Mouse (Mus musculus) left cerebral cortex, postnatal 25 days (tissue): ENCODE measurements around the gene Kit. TPM values are rescaled to one million over a fixed set of nuclear protein-coding genes. Genes with fewer than 3 reads are reported as not detected.

Experiments
- DNase-seq, 2 experiments: peaks; one replicate each; pipeline ENCODE4 v3.0.0; 2022; ENCODE audit warnings: low spot score in 2 of 2, mixed read lengths in 1 of 2
- intact Hi-C: fragments of 180-260 bp; cut with DNase I; formaldehyde crosslinking; loops from one replicate; pipeline ENCODE4 v1.15.1; 2025
- total RNA-seq, 2 experiments: library from RNA; stranded (reverse); gene quantifications; 2 replicates each; pipeline ENCODE4 v1.2.3; 2021

The Kit gene
- total RNA-seq, 2 experiments from 2014 or later: 31.3 to 32.1 TPM

DNA sequence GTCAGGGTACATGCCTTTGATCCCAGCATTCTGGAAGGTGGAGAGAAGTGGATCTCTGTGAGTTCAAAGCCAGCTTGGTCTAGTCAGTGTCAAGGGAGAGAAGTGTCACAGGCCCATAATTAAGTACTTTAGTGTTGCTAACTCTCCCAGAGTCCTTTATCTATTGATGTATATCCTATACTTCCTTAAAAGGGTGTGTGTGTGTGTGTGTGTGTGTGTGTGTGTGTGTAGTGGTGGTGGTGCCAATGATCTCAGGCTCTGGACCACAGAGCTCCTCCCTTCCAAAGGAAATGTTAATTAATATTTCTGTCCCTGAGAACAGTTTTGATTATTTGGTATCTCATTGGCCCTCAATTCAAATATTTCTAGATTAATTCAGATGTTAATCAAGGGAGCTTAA, 50.3 kb downstream of the Kit start:
- intact Hi-C loops: no loop called here
- no peak for DNase-seq

- no peak for DNase-seq
Observed at GRCm38 (mm10) chr5:75626284-75626683, 51.6 kb downstream of the Kit start.

DNA sequence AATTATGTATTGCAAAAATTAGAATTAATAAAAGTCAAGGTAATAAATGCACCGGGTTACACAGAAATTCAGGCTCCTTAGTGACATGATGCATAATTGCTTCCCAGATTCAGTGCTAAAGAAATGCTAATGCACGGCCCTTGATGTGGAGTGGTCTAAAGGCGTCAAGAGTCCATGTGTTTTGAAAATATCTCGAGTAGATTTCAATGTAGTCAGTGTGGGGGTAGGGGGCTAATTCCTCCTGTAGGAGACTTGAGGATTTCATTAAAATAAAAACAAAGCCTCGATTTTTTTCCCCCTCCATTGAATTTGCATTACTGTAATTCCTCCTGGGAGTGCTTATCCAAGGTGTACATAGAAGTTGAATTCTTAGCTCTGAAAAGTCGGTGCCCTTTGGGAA, 52.0 kb downstream of the Kit start:
- intact Hi-C loops: no loop called here
- no peak for DNase-seq

More at GRCm38 (mm10) chr5:75626284-75626683, 51.6 kb downstream of the Kit start:
- intact Hi-C loops: no loop called here

DNA sequence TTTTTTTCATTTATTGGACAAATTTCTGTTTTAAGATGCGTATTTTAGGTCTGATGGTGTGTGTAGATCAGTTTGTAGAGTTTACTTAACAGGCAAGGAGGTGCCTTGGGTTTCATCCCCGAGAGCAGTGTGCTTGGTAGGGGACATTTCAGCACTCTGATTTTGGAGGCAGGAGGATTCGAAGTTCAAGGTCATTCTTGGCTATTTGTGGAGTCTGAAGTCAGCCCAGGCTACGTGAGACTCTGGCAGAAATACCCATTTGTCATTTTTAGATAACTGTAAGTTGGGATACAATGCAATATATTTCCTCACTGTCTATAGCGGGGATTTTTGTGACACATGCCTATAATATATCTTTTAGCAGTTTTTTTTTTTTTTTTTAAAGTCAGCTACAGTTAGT, 57.5 kb downstream of the Kit start:
- intact Hi-C loops: no loop called here
- no peak for DNase-seq

DNA sequence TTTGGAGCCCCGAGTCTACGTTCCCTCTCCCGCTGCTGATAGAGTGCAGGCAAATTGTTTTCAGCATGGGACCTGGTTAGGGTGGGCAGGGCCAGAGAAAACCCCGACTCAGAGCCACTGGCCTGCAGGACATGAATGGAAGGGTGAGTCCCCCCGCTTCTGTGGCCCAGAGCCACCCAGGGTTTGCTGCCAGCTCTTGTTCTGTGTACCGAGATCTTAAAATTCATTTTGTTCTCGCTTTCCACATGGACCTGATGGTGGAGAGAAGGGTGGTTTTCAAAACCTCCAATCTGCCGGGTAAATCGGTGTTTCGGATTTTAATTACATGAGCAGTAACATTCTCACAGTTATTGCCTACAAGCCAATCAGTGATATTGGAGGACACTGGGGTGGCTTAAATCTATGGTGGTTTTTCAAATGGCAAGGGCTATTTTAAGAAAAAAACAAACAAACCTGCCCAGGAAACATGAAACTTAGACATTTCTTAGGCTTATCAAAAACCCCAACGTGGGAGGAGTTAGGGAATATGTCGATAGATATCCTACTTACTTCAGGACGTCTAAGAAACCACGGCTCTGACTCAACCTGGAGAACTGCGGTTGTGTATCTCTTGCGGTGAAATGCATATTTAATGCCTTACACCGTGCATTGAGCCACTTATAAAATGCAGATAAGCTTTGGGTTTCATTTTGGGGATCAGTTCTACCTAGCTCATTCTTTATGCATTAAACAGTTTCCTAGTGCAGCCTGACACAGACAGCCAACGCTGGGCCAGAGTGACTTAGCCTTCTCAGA, 58.3 kb downstream of the Kit start:
- DNase-seq: no peak
- intact Hi-C loops: no loop called here

- peak; percentile 41 to 70 for DNase-seq
- intact Hi-C loops: no loop called here
Observed at GRCm38 (mm10) chr5:75635385-75635784, 60.7 kb downstream of the Kit start.

DNA sequence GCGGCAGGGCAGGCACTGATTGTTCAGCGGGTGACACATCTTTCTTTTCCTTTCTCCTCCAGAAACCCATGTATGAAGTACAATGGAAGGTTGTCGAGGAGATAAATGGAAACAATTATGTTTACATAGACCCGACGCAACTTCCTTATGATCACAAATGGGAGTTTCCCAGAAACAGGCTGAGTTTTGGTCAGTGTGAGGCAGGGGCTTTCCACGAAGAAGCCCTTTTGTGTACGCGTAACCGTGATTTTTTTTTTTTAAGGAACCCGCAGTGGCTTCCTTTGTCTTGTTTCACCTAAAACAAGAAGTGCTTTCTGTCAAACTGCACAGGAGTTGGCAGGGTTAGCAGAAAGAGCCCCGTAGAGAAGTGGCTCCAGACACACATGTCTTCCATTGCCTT, 65.9 kb downstream of the Kit start:
- intact Hi-C loops: no loop called here

GRCm38 (mm10) chr5:75647046-75647445, 72.3 kb downstream of the Kit start:
- intact Hi-C loops: no loop called here

More for the DNA sequence above, 65.9 kb downstream of the Kit start:
- no peak for DNase-seq

GRCm38 (mm10) chr5:75650566-75650965, 75.8 kb downstream of the Kit start:
- intact Hi-C loops: no loop called here
- DNase-seq: no peak

More at GRCm38 (mm10) chr5:75647046-75647445, 72.3 kb downstream of the Kit start:
- DNase-seq: peak in 1 of 2 experiments; percentile 52

- no peak for DNase-seq
- intact Hi-C loops: no loop called here
Observed at GRCm38 (mm10) chr5:75653431-75653830, 78.7 kb downstream of the Kit start.

GRCm38 (mm10) chr5:75658575-75658974, 83.9 kb downstream of the Kit start:
- intact Hi-C loops: no loop called here

DNA sequence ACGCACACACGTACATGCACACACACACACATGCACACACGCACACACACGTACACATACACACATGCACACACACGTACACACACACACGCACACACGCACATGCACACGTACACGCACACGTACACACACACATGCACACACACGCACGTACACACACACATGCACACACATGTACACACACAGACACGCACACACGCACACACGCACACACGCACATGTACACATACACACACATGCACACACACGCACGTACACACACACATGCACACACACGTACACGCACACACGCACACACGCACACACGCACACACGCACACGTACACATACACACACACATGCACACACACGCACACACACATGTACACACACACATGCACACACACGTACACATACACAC, 85.6 kb downstream of the Kit start:
- no peak for DNase-seq
- intact Hi-C loops: no loop called here

More at GRCm38 (mm10) chr5:75658575-75658974, 83.9 kb downstream of the Kit start:
- DNase-seq: no peak

DNA sequence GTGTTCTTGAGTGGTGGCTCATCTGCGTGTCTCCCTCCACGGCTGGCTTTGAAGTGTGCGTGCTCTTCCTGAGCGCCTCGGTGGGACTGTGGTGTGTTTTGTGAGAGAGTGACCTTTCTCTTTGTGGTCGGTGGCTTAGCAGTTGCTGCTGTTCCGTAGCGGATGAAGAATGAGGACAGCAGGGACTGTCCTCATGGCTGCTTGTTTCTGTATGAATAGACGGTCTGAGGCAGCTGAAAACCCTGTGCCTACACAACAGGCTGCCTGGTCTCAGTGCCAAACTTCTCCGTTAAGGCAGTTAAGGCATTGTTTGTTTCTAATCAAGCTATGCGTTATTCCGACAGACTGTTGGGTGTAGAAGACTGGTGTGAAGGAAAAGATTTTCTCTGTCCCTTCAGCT, 87.8 kb downstream of the Kit start:
- intact Hi-C loops: no loop called here
- no peak for DNase-seq

- intact Hi-C loops: no loop called here
- no peak for DNase-seq
Observed at GRCm38 (mm10) chr5:75663768-75664167, 89.1 kb downstream of the Kit start.

- intact Hi-C loops: no loop called here
- no peak for DNase-seq
Observed at GRCm38 (mm10) chr5:75667083-75667482, 92.4 kb downstream of the Kit start.

DNA sequence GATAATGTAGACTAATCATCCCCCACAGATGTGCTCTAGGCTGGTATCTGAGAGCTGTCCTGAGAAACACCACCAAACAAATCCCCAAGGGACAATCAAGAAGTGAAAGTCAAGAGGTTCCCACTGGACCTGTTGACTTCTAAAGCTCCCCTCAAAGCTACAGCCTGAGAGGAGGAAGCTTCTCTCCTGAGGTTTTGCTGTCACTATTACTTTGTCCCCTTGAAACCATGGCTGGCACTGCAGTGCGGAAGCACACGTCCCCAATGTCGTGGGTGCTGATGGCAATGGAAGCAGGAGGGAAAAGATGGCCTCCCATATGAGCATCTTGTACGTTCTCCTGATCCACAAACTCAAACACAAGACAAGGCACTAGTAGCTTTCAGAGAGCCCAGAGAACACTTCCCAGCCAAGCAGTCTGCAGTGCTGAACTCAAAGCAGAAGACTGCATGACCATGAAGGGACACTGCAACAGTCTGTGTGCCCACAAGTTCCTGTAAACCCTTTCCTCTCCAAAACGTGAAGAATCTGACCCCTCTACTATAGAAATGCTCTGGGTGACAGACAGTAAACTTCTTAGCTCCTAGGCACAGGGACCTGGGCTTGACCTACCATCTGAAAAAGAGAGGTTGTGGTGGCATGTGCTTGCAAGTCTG, 96.5 kb downstream of the Kit start:
- intact Hi-C loops: no loop called here
- no peak for DNase-seq

GRCm38 (mm10) chr5:75676024-75676423, 101.3 kb downstream of the Kit start:
- no peak for DNase-seq
- intact Hi-C loops: no loop called here

- intact Hi-C loops: no loop called here
- no peak for DNase-seq
Observed at GRCm38 (mm10) chr5:75679896-75680295, 105.2 kb downstream of the Kit start.

GRCm38 (mm10) chr5:75695162-75695809, 120.6 kb downstream of the Kit start:
- intact Hi-C loops: no loop called here
- no peak for DNase-seq

- no peak for DNase-seq
- intact Hi-C loops: no loop called here
Observed at GRCm38 (mm10) chr5:75696960-75697359, 122.2 kb downstream of the Kit start.

DNA sequence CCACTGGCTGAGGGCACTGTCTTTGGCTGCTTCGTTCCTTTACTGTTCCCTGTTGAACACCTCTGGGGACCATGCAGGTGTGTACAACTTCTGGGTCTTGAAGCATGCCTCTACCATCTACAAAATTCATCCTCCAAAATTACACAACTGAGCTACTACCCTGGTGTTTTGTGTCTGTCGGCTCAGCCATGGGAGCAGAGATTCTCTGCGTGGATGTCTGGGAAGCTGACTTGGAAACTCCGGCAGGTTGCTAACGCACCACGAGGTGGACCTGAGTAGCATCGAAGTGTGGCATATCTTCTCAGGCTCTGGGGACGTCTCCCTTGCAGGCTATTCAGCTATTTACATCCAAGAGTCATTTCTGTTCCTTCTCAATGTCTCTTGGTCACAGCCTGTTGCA, 123.8 kb downstream of the Kit start:
- intact Hi-C loops: no loop called here
- DNase-seq: no peak
